Mouse (Mus musculus): ENCODE measurements around the gene Usp24. TPM values are rescaled to one million over a fixed set of nuclear protein-coding genes. Genes with fewer than 3 reads are reported as not detected.
"Not testable (repeated sequence)": the region's sequence is repeated elsewhere in the genome, so short reads cannot be mapped to it uniquely, and the experiment has no call there.

Usp24 gene
- polyA plus RNA-seq, 1 experiment from 2014 or later: 6.7 TPM

GRCm38 (mm10) chr4:106322846-106323245 is 6.8 kb downstream of the Usp24 start:
- WGBS: 77% methylated on average over 10 of the region's 10 CpGs
- no peak for TF ChIP-seq CTCF (IDR thresholded peaks at IDR 0.05; ENCODE audit: low read depth)
- TF ChIP-seq EP300 (optimal IDR thresholded peaks at IDR 0.05): no peak
- DNase-seq (ENCODE audit: low spot score): no peak
- no peak overlapping the region for H3K27ac ChIP-seq (replicated peaks)
- ATAC-seq (ENCODE audit: low FRiP score, low TSS enrichment): no peak
- H3K4me2 ChIP-seq (replicated peaks; ENCODE audit: low read depth): no peak overlapping the region
- no peak overlapping the region for H3K4me3 ChIP-seq (ENCODE audit: low read depth, low read length)
- H3K9ac ChIP-seq (ENCODE audit: low read length): no peak overlapping the region
- H3K36me3 ChIP-seq (ENCODE audit: control insufficient read depth, insufficient read depth, low read length): no peaks in the 10 kb centered on the region
- H3K9me3 ChIP-seq (ENCODE audit: control insufficient read depth, low read length): no peaks in the 10 kb centered on the region
- H3K27me3 ChIP-seq (ENCODE audit: control insufficient read depth, insufficient read depth, low read length): no peaks in the 10 kb centered on the region
- H3K4me1 ChIP-seq (replicated peaks; ENCODE audit: control insufficient read depth, insufficient read depth): no peaks in the 10 kb centered on the region

DNA sequence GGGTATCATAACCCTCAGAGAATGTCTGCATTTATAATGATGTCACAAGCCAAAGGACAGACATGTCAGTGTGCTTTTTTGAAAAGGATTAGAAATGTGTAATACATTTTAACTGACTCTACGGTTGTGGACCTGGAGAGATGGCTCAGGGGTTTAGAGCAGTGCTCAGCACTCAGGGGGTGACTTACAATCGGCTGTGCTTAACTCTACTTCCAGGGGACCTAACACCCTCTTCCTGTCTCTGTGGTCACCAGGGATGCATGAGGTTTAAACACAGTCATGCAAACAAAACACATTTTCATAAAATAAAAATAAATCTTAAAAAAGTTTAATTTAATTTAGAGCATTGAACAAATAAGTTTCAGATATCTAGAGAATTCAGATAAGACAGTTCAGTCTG is 7.3 kb downstream of the Usp24 start:
- DNase-seq (ENCODE audit: low spot score): no peak
- Histone ChIP-seq H3K9me3 (ENCODE audit: control insufficient read depth, low read length) (no peaks in the 10 kb centered on the region), H3K4me3 (ENCODE audit: low read depth, low read length) (no peak overlapping the region), H3K27ac (replicated peaks) (no peak overlapping the region), H3K27me3 (ENCODE audit: control insufficient read depth, insufficient read depth, low read length) (no peaks in the 10 kb centered on the region), H3K4me2 (replicated peaks; ENCODE audit: low read depth) (no peak overlapping the region), H3K9ac (ENCODE audit: low read length) (no peak overlapping the region), H3K4me1 (replicated peaks; ENCODE audit: control insufficient read depth, insufficient read depth) (no peaks in the 10 kb centered on the region), H3K36me3 (ENCODE audit: control insufficient read depth, insufficient read depth, low read length) (no peaks in the 10 kb centered on the region)
- no peak for ATAC-seq (ENCODE audit: low FRiP score, low TSS enrichment)
- TF ChIP-seq EP300 (optimal IDR thresholded peaks at IDR 0.05) (no peak), CTCF (IDR thresholded peaks at IDR 0.05; ENCODE audit: low read depth) (no peak)
- 54% methylated on average over 2 of the region's 2 CpGs for WGBS

GRCm38 (mm10) chr4:106327436-106327835 is 11.4 kb downstream of the Usp24 start:
- 66% methylated on average over 5 of the region's 5 CpGs for WGBS
- H3K9ac ChIP-seq (ENCODE audit: low read length): no peak overlapping the region
- H3K27me3 ChIP-seq (ENCODE audit: control insufficient read depth, insufficient read depth, low read length): no peaks in the 10 kb centered on the region
- H3K36me3 ChIP-seq (ENCODE audit: control insufficient read depth, insufficient read depth, low read length): no peaks in the 10 kb centered on the region
- H3K27ac ChIP-seq (replicated peaks): no peak overlapping the region
- no peaks in the 10 kb centered on the region for H3K4me1 ChIP-seq (replicated peaks; ENCODE audit: control insufficient read depth, insufficient read depth)
- no peaks in the 10 kb centered on the region for H3K9me3 ChIP-seq (ENCODE audit: control insufficient read depth, low read length)
- H3K4me2 ChIP-seq (replicated peaks; ENCODE audit: low read depth): no peak overlapping the region
- DNase-seq (ENCODE audit: low spot score) (peak; percentile 37), ATAC-seq (ENCODE audit: low FRiP score, low TSS enrichment) (peak; percentile 64; the same call in 1 of the 2 replicates)
- no peak overlapping the region for H3K4me3 ChIP-seq (ENCODE audit: low read depth, low read length)
- TF ChIP-seq CTCF (IDR thresholded peaks at IDR 0.05; ENCODE audit: low read depth) (no peak), EP300 (optimal IDR thresholded peaks at IDR 0.05) (no peak)

- Histone ChIP-seq H3K36me3 (ENCODE audit: control insufficient read depth, insufficient read depth, low read length) (no peaks in the 10 kb centered on the region), H3K4me1 (replicated peaks; ENCODE audit: control insufficient read depth, insufficient read depth) (no peaks in the 10 kb centered on the region), H3K9me3 (ENCODE audit: control insufficient read depth, low read length) (no peaks in the 10 kb centered on the region), H3K9ac (ENCODE audit: low read length) (no peak overlapping the region), H3K4me2 (replicated peaks; ENCODE audit: low read depth) (no peak overlapping the region), H3K4me3 (ENCODE audit: low read depth, low read length) (no peak overlapping the region), H3K27me3 (ENCODE audit: control insufficient read depth, insufficient read depth, low read length) (no peaks in the 10 kb centered on the region), H3K27ac (replicated peaks) (no peak overlapping the region)
- 84% methylated on average over 4 of the region's 4 CpGs for WGBS
- DNase-seq (ENCODE audit: low spot score) (no peak), ATAC-seq (ENCODE audit: low FRiP score, low TSS enrichment) (no peak)
- TF ChIP-seq CTCF (IDR thresholded peaks at IDR 0.05; ENCODE audit: low read depth): no peak
- no peak for TF ChIP-seq EP300 (optimal IDR thresholded peaks at IDR 0.05)
These were observed 12.7 kb downstream of the Usp24 start for GRCm38 (mm10) chr4:106328704-106329103.

GRCm38 (mm10) chr4:106329171-106329570 is 13.2 kb downstream of the Usp24 start:
- not testable (repeated sequence) for ATAC-seq (ENCODE audit: low FRiP score, low TSS enrichment); H3K27me3 ChIP-seq (ENCODE audit: control insufficient read depth, insufficient read depth, low read length); H3K4me2 ChIP-seq (replicated peaks; ENCODE audit: low read depth); H3K27ac ChIP-seq (replicated peaks); H3K9me3 ChIP-seq (ENCODE audit: control insufficient read depth, low read length); H3K4me1 ChIP-seq (replicated peaks; ENCODE audit: control insufficient read depth, insufficient read depth); H3K9ac ChIP-seq (ENCODE audit: low read length); H3K36me3 ChIP-seq (ENCODE audit: control insufficient read depth, insufficient read depth, low read length); H3K4me3 ChIP-seq (ENCODE audit: low read depth, low read length); DNase-seq (ENCODE audit: low spot score)
- WGBS: 88% methylated on average over 6 of the region's 6 CpGs
- peak; percentile 32; the same call in 1 of the 2 replicates for TF ChIP-seq CTCF (IDR thresholded peaks at IDR 0.05; ENCODE audit: low read depth)

GRCm38 (mm10) chr4:106330371-106330819 is 14.4 kb downstream of the Usp24 start:
- TF ChIP-seq CTCF (IDR thresholded peaks at IDR 0.05; ENCODE audit: low read depth) (no peak), EP300 (optimal IDR thresholded peaks at IDR 0.05) (no peak)
- ATAC-seq (ENCODE audit: low FRiP score, low TSS enrichment): no peak
- no peak overlapping the region for H3K27ac ChIP-seq (replicated peaks)

More at GRCm38 (mm10) chr4:106330371-106330819, 14.4 kb downstream of the Usp24 start:
- H3K9ac ChIP-seq (ENCODE audit: low read length): no peak overlapping the region
- no peak overlapping the region for H3K4me2 ChIP-seq (replicated peaks; ENCODE audit: low read depth)
- WGBS: 54% methylated on average over 5 of the region's 5 CpGs
- H3K4me3 ChIP-seq (ENCODE audit: low read depth, low read length): no peak overlapping the region
- DNase-seq (ENCODE audit: low spot score): no peak
- H3K27me3 ChIP-seq (ENCODE audit: control insufficient read depth, insufficient read depth, low read length): no peaks in the 10 kb centered on the region
- no peaks in the 10 kb centered on the region for H3K36me3 ChIP-seq (ENCODE audit: control insufficient read depth, insufficient read depth, low read length)
- H3K4me1 ChIP-seq (replicated peaks; ENCODE audit: control insufficient read depth, insufficient read depth): no peaks in the 10 kb centered on the region
- no peaks in the 10 kb centered on the region for H3K9me3 ChIP-seq (ENCODE audit: control insufficient read depth, low read length)

All from stomach, postnatal 0 days (tissue).